Mouse (Mus musculus) heart, adult 8-10 months (tissue): ENCODE data around the gene Skint9. TPM values are rescaled to one million over a fixed set of nuclear protein-coding genes. Genes with fewer than 3 reads are reported as not detected.
"Not testable (repeated sequence)": the region's sequence is repeated elsewhere in the genome, so short reads cannot be mapped to it uniquely, and the experiment has no call there.

Experiments used
- DNase-seq: peaks from one replicate; pipeline ENCODE4 v3.0.0; 2022; ENCODE audit warnings: low spot score
- total RNA-seq, 4 experiments: library from RNA; stranded (reverse); gene quantifications; 2 replicates each; pipeline ENCODE4 v1.2.4; 2022

Skint9 gene
- not detected for total RNA-seq

DNA sequence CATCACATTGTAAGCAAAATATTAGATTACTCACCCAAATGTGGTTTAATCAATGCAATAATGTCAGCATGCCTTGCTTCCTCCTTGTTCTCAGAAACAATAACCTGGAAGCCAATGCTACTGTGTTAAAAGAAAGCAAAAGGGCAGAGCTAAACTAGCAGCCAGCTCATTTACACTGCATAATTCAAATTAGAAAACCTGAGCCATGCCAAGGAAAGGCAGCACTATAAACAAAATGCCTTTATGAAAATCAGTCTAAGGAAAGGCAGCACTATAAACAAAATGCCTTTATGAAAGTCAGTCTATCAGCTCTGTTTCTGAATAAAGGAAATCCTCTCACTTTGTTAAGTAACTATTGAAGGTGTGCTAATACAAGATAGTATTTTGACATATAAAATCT, at the start of gene Skint9:
TSS of gene Skint9 (minus strand) at position 101 of the 400 bp plus-strand sequence.
- no peak for DNase-seq

DNA sequence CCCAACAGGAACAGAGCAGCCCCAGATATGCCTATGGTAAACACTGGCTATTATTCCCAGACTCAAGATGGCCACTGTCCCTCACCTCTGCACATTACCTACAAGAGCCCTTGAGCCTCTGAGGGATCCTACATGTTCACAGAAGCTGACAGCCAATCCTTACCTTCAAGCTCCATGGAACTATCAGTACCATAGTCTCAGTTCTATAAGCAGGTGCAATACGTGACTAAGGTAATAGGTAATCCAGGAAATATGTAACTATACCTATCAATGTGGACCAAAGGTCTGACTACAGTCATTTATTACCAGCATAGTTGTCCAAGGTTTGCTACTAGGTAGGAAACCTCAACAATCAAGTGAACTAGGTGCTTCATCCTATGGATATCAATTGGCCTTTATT, 1.1 kb downstream of the Skint9 start:
- DNase-seq, result no peak

DNA sequence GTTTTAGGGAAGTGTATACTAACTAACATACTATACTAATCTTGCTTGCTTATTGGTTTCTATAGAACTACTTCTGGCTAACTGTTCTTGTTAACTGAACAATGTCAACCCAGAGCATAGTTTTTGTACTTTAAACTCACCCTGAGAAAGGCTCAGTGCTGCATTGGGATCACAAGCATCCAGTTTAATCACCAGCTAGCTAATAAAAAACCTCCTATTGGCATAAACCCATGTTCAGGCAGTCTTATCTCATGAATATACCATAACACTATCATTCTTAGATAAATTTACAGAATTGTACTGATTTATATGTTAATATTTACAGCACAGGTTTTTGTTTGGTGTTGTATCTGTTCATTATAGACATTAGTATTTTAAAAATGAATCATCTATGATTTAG, 1.6 kb downstream of the Skint9 start:
- no peak for DNase-seq

DNA sequence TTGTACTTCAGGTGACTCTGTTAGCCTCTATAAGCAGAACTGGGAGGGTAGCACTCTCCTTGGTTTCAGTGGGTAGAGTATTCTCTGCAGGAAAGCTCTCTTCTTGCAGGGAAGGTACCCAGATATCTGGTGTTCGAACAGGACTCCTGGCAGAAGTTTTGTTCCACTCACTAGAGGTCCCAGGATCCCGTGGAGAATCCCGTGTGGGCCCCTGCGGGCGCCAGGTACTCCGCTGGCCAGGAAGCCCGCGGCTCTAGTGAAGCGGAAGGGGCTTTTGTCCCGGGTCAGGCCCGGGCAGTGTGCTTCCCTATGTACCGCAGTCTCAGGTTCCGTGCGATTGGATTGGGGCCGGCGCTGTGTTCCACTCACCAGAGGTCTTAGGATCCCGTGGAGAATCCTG, 84.7 kb downstream of the Skint9 start:
- DNase-seq, result not testable (repeated sequence)

Other genes with a start within 250 kb of the Skint9 start
- gene Skint3, start 201.7 kb downstream of the Skint9 start, total RNA-seq, result not detected
- not detected for gene Skint2, start 123.2 kb upstream of the Skint9 start, total RNA-seq